Mouse (Mus musculus): Measurements from ENCODE around the gene Rai14. TPM values are rescaled to one million over a fixed set of nuclear protein-coding genes. Genes with fewer than 3 reads are reported as not detected.
A peak's percentile ranks its signal among the peaks of the same experiment; 100 is the strongest.

Rai14 gene
- polyA plus RNA-seq, 1 experiment = 27.4 TPM

DNA sequence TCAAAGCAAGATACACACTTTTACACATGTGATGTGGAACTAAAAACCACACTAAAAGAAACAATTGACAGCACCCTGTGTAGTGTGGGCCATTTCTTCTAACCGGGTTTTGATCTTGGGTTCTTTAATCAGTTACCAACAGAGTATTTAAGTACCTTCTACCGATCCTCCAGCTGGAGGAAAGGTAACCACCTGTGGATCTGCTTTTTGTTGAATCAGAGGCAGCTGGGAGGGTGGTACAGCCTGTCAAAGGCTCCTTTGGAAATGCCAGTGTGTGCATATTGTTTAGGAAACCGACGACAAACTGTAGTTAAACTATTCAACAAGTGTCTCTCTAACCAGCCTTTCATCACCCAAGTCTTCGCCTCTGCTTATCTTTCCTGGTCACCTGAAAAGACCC, 1.5 kb upstream of the Rai14 start:
- Histone ChIP-seq H3ac (ENCODE audit: control insufficient read depth, insufficient read length) (no peak overlapping the region), H3K4me3 (no peak overlapping the region), H3K36me3 (ENCODE audit: control insufficient read depth, insufficient read depth) (no peaks in the 10 kb centered on the region), H3K4me2 (ENCODE audit: low read depth) (no peak overlapping the region), H3K27me3 (ENCODE audit: control insufficient read depth, insufficient read depth, insufficient read length) (no peaks in the 10 kb centered on the region), H3K79me2 (ENCODE audit: control insufficient read depth, insufficient read depth) (peaks cover 30% of the 10 kb centered on the region)
- no peak for TF ChIP-seq USF1 (IDR thresholded peaks at IDR 0.05; ENCODE audit: low read depth)
- no peak for TF ChIP-seq CEBPB (IDR thresholded peaks at IDR 0.05; ENCODE audit: insufficient read depth, poor library complexity, severe bottlenecking)
- TF ChIP-seq MAX (IDR thresholded peaks at IDR 0.05; ENCODE audit: low read depth) = no peak
- no peak for TF ChIP-seq MYOG (IDR thresholded peaks at IDR 0.05; ENCODE audit: control insufficient read depth in 1 of 3, insufficient read depth in 1 of 3, insufficient read length in 2 of 3, low read depth in 2 of 3)
- no peak for TF ChIP-seq SRF (IDR thresholded peaks at IDR 0.05; ENCODE audit: control insufficient read depth, insufficient read length, low read depth)
- TF ChIP-seq E2F4 (IDR thresholded peaks at IDR 0.05; ENCODE audit: insufficient read depth) = no peak
- no peak for TF ChIP-seq TCF12 (IDR thresholded peaks at IDR 0.05; ENCODE audit: insufficient read depth, poor library complexity, severe bottlenecking)
- no peak for TF ChIP-seq MYOD1 (IDR thresholded peaks at IDR 0.05; ENCODE audit: control insufficient read depth in 1 of 3, insufficient read length in 2 of 3, low read depth in 2 of 3)
- TF ChIP-seq POLR2AphosphoS2 (IDR thresholded peaks at IDR 0.05; ENCODE audit: insufficient read length, low read depth) = no peak
- TF ChIP-seq TCF3 (IDR thresholded peaks at IDR 0.05; ENCODE audit: insufficient read length, low read depth) = no peak
- no peak for TF ChIP-seq POLR2A (IDR thresholded peaks at IDR 0.05; ENCODE audit: insufficient read length, low read depth)
- no peak for TF ChIP-seq REST (IDR thresholded peaks at IDR 0.05; ENCODE audit: insufficient read depth, insufficient read length)

DNA sequence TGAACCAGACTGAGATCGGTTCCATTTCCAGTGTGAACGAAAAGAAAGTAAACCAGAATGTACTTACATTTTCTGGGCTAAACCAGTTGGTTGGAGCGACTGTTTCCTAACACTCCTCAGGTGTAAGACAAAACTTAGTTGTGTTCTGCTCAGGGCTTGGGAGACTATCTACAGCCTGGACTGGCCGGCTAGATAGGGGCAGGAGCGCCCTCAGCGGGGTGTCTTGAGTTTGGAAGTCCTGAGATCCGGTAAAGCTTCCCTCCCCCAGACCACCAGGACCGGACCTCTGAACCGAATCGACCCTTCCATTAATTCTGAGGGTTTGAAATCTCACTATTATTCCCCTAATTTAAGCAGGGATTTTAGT, 698 bp upstream of the Rai14 start:
- peak overlapping the region; percentile 91 for H3K4me3 ChIP-seq
- peak overlapping the region; percentile 87 for H3K4me2 ChIP-seq (ENCODE audit: low read depth)
- H3K36me3 ChIP-seq (ENCODE audit: control insufficient read depth, insufficient read depth) = peaks cover under 1% of the 10 kb centered on the region
- H3K79me2 ChIP-seq (ENCODE audit: control insufficient read depth, insufficient read depth) = peaks cover 38% of the 10 kb centered on the region
- H3ac ChIP-seq (ENCODE audit: control insufficient read depth, insufficient read length) = peak overlapping the region; percentile 74
- TF ChIP-seq REST (IDR thresholded peaks at IDR 0.05; ENCODE audit: insufficient read depth, insufficient read length) = no peak
- no peak for TF ChIP-seq MAX (IDR thresholded peaks at IDR 0.05; ENCODE audit: low read depth)
- no peak for TF ChIP-seq E2F4 (IDR thresholded peaks at IDR 0.05; ENCODE audit: insufficient read depth)
- TF ChIP-seq MYOG (IDR thresholded peaks at IDR 0.05; ENCODE audit: control insufficient read depth in 1 of 3, insufficient read depth in 1 of 3, insufficient read length in 2 of 3, low read depth in 2 of 3) = no peak
- TF ChIP-seq POLR2A (IDR thresholded peaks at IDR 0.05; ENCODE audit: insufficient read length, low read depth) = no peak
- no peak for TF ChIP-seq USF1 (IDR thresholded peaks at IDR 0.05; ENCODE audit: low read depth)
- no peak for TF ChIP-seq CEBPB (IDR thresholded peaks at IDR 0.05; ENCODE audit: insufficient read depth, poor library complexity, severe bottlenecking)
- no peak for TF ChIP-seq POLR2AphosphoS2 (IDR thresholded peaks at IDR 0.05; ENCODE audit: insufficient read length, low read depth)
- no peak for TF ChIP-seq TCF12 (IDR thresholded peaks at IDR 0.05; ENCODE audit: insufficient read depth, poor library complexity, severe bottlenecking)
- no peak for TF ChIP-seq MYOD1 (IDR thresholded peaks at IDR 0.05; ENCODE audit: control insufficient read depth in 1 of 3, insufficient read length in 2 of 3, low read depth in 2 of 3)
- no peaks in the 10 kb centered on the region for H3K27me3 ChIP-seq (ENCODE audit: control insufficient read depth, insufficient read depth, insufficient read length)

DNA sequence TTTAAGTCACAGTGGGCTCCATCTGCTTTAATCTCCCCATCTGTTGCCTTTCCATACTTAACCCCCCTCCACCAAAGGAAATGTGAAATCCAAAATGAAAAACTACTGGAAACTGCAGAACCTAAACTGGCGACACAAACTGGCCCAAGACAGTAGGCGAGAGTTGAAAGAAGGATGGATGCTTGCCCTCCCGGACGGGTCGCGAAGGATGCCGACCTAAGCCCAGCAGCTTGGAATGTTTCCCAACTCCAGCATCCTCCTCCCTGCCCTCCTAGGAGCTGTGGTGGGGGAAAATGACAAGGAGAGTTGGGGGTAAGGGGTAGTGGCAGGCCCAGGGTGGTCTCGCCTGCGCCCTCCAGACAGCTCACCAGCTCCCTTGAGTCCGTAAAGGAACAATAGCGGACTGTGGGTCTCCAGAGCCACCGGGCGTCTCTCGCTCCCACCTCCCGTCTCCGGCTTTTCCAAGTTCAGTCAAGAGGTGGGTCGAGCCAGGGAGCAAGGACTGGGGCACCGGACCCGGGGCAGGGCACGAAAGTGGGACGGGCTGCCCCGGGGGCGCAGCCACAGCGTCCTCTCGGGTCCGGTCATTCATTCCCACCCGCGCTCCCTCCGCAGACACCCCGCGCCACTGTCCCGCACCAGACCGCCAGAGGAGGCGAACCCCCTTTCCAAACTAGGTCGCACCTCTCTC, 653 bp downstream of the Rai14 start:
- H3K4me3 ChIP-seq = peak overlapping the region; percentile 91
- no peak for TF ChIP-seq USF1 (IDR thresholded peaks at IDR 0.05; ENCODE audit: low read depth)
- no peak for TF ChIP-seq TCF12 (IDR thresholded peaks at IDR 0.05; ENCODE audit: insufficient read depth, poor library complexity, severe bottlenecking)
- TF ChIP-seq MYOG (IDR thresholded peaks at IDR 0.05; ENCODE audit: control insufficient read depth in 1 of 3, insufficient read depth in 1 of 3, insufficient read length in 2 of 3, low read depth in 2 of 3) = no peak
- H3K36me3 ChIP-seq (ENCODE audit: control insufficient read depth, insufficient read depth) = peaks cover 6% of the 10 kb centered on the region
- H3K4me2 ChIP-seq (ENCODE audit: low read depth) = peak overlapping the region; percentile 87
- no peaks in the 10 kb centered on the region for H3K27me3 ChIP-seq (ENCODE audit: control insufficient read depth, insufficient read depth, insufficient read length)
- H3K79me2 ChIP-seq (ENCODE audit: control insufficient read depth, insufficient read depth) = peaks cover 52% of the 10 kb centered on the region
- peak overlapping the region; percentile 74 for H3ac ChIP-seq (ENCODE audit: control insufficient read depth, insufficient read length)

DNA sequence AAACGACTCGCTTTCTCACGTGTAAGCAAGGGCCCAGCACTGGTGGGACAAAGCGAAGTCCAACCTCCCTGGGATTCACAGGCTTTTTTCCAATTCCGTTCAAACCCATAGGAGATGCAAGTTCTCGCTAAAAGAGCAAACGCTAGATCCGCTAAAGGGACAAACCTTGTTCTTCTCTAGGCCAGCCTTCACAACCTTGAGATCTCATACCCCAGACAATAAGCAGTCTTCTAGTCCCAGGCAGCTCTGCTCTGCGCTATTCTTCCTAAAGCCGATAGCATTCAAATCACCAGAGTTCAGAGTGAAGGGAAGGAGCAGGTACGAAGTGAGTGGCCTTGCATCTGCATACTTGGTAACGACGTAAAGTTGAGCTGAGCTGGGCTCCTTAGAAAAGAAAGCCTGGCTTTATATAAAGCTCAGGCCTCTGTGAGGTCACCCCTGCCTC, 1.2 kb downstream of the Rai14 start:
- peak overlapping the region; percentile 91 for H3K4me3 ChIP-seq
- peaks cover 6% of the 10 kb centered on the region for H3K36me3 ChIP-seq (ENCODE audit: control insufficient read depth, insufficient read depth)
- peak overlapping the region; percentile 74 for H3ac ChIP-seq (ENCODE audit: control insufficient read depth, insufficient read length)
- TF ChIP-seq MYOG (IDR thresholded peaks at IDR 0.05; ENCODE audit: control insufficient read depth in 1 of 3, insufficient read depth in 1 of 3, insufficient read length in 2 of 3, low read depth in 2 of 3) (no peak), USF1 (IDR thresholded peaks at IDR 0.05; ENCODE audit: low read depth) (no peak), POLR2AphosphoS2 (IDR thresholded peaks at IDR 0.05; ENCODE audit: insufficient read length, low read depth) (no peak), MYOD1 (IDR thresholded peaks at IDR 0.05; ENCODE audit: control insufficient read depth in 1 of 3, insufficient read length in 2 of 3, low read depth in 2 of 3) (no peak), CEBPB (IDR thresholded peaks at IDR 0.05; ENCODE audit: insufficient read depth, poor library complexity, severe bottlenecking) (no peak), SRF (IDR thresholded peaks at IDR 0.05; ENCODE audit: control insufficient read depth, insufficient read length, low read depth) (no peak), E2F4 (IDR thresholded peaks at IDR 0.05; ENCODE audit: insufficient read depth) (no peak)
- no peaks in the 10 kb centered on the region for H3K27me3 ChIP-seq (ENCODE audit: control insufficient read depth, insufficient read depth, insufficient read length)
- H3K79me2 ChIP-seq (ENCODE audit: control insufficient read depth, insufficient read depth) = peaks cover 57% of the 10 kb centered on the region
- peak overlapping the region; percentile 87 for H3K4me2 ChIP-seq (ENCODE audit: low read depth)

DNA sequence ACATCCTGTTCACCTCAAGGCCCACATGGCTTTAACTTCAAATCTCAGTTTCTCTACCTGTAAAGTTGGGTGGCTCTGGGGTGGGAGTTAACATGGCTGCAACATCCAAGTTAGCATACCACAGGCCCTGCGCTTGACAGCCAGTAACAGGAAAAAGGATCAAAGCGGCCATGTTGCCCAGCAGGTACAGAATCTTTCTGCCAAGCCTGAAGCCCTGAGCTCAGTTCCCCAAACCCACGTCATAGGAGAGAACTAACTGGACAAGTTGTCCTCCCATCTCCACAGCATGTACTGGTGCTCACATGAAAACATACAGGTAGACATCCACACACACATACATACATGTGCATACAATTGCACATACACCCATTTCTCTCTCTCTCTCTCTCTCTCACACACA, 2.1 kb downstream of the Rai14 start:
- peaks cover 67% of the 10 kb centered on the region for H3K79me2 ChIP-seq (ENCODE audit: control insufficient read depth, insufficient read depth)
- H3K4me3 ChIP-seq = peak overlapping the region; percentile 91
- H3K27me3 ChIP-seq (ENCODE audit: control insufficient read depth, insufficient read depth, insufficient read length) = no peaks in the 10 kb centered on the region
- H3K4me2 ChIP-seq (ENCODE audit: low read depth) = peak overlapping the region; percentile 87
- H3K36me3 ChIP-seq (ENCODE audit: control insufficient read depth, insufficient read depth) = peaks cover 6% of the 10 kb centered on the region
- H3ac ChIP-seq (ENCODE audit: control insufficient read depth, insufficient read length) = no peak overlapping the region
- no peak for TF ChIP-seq CEBPB (IDR thresholded peaks at IDR 0.05; ENCODE audit: insufficient read depth, poor library complexity, severe bottlenecking)
- no peak for TF ChIP-seq MAX (IDR thresholded peaks at IDR 0.05; ENCODE audit: low read depth)
- no peak for TF ChIP-seq USF1 (IDR thresholded peaks at IDR 0.05; ENCODE audit: low read depth)
- TF ChIP-seq POLR2AphosphoS2 (IDR thresholded peaks at IDR 0.05; ENCODE audit: insufficient read length, low read depth) = no peak
- TF ChIP-seq REST (IDR thresholded peaks at IDR 0.05; ENCODE audit: insufficient read depth, insufficient read length) = no peak
- no peak for TF ChIP-seq MYOG (IDR thresholded peaks at IDR 0.05; ENCODE audit: control insufficient read depth in 1 of 3, insufficient read depth in 1 of 3, insufficient read length in 2 of 3, low read depth in 2 of 3)
- TF ChIP-seq POLR2A (IDR thresholded peaks at IDR 0.05; ENCODE audit: insufficient read length, low read depth) = no peak
